Mouse (Mus musculus) retina, postnatal 1 day (tissue): ENCODE measurements at regions not wholly inside any gene's neighbourhood (a gene's known extent, or its start where the extent isn't known, plus 50 kb on each side); places are given as distances from the start of the nearest gene placed in this dataset.
A peak's percentile ranks its signal among the peaks of the same experiment; 100 is the strongest.

Experiments
- DNase-seq: peaks from one replicate; pipeline ENCODE4 v3.0.0-alpha.2; 2012

DNA sequence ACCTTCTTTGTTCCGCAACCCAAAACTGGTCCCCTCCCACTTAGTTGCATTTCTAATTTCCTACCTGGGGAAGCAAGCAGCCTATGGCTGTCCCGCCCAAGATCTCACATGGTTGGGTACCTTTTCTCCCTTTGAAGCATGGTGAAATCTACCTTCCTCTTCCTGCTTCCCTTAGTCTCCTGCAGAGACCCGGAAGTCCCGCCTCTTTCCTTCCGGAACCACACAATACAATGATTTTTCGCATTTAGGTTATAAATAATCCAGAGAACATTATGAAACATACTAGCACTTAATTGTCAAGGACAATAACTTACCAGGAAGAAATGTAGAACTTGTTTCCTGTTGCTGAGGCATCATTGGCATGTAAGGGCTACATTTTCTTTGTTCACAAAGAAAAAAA, 58.8 kb downstream of the 1700009N14Rik start:
- DNase-seq, result no peak

DNA sequence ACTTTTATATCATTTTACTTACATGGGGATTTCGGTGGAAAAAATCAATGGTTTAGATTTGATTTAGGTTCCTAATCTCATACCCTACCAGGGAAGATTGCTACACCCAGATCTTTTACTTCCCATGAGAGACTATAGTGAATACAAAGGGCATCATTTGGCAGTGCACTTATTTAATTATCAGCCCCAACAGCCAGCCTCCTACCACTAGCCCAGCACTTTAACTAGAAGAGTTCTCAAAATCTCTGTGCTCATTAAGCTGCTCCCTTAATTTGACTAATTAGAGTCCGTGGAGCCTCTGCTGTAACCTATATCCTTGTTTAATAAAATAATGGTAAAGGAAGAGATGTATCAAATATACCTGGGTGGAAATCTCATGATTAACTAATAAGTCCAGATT, 77.4 kb downstream of the 1700009N14Rik start:
- no peak for DNase-seq

DNA sequence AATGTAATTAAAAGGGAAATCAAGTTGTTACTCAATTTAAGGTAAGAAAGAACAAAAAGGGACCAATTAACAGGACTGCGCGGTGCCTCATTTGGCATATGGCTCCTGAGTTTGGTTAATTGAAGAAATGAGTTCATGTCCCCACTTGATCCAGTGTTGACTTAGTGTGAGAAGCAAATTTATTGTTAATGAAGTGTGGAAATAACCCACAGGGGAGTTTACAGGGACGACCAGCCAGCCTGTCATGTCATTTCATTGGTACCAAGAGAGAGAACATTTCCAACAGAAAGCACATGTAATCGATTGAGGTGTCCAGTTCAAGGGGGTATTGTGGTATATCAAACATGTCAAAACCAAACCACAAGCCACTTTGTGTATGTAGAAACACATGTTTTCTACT, 78.6 kb downstream of the 1700009N14Rik start:
- DNase-seq, result no peak

DNA sequence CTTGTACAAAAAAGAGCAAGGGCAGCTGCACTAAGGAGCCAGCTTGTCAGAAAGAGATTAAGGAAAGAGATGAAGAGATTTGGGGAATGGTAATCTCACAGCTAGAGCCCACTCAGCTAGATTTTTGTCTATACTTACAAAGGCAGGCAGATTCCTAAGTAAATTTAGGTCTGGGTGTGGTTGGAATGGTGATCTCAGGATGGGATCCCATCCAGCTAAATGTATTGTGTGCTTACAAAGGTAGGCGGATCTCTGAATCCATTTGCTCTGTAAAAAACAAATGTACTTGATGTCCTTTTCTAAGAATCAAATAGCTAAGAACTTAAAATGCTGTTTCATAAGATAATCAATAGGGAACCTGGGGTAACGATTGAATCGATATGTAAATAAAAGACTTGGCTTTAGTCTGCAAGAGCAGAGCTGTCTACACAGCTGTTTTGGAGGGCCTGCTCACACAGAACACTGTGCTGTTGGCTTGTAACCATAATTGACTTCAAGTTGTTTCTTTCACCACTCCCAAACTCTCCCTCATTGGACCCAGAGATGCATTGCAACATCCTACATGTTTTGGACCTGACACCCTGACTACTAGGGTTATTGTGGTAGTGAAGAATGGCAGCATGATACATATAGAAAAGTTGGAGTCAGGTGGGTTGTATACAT, 106.1 kb downstream of the 1700009N14Rik start:
- no peak for DNase-seq

DNA sequence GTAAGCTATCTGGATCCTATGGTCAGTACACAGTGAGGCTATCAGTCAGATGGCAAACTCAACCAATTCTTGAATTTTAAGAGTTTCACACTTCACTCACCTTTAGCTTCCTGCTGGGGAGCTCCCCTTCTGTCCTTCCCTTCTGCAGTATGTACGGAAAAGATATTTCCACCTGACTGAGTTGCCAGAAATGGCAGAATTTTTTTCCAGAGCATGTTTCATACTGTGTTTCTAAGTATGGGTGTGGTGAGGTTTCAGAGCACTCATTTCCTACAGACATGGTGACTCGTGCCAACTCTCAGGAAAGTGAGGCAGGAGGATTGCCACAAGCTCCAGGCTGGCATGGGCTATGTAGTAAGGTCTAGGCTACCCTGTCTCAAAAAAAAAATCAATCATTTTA, 147.3 kb downstream of the 1700009N14Rik start:
- no peak for DNase-seq

DNA sequence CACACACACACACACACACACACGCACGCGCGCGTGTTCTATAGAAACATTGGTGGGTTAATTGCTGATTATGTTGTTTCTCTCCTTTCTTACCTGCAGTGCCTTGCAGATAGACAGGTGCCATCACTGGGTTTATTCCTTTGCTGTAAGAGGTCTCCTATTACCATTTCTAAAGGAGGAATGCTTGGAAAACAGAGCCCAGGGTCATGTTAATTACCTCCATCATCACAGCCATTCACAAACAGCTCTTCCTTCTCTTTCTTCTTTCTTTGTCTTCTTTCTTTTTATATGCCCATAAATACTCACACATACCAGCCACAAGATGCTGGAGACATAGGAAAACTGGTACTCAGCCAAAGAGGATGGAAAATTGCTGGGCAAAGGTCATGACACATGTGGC, 155.0 kb downstream of the 1700009N14Rik start:
- DNase-seq, result no peak

DNA sequence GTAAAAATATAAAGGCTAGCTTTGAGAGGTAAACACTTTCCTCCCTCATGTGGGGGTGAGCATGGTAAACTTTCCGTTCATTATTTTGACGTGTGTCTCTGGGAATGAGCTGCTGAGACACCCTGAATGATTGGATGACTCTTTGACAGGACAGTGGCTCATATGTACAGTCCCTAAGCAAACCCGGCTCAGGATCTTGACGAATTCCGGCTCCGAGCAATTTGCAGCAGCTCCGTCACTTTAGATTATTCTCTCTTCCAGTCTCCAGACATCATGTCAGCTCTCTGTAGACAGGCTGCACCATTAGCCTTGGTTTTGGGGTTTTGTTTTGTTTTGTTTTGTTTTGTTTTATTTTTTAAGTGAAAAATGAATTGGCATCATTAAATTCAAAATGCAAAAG, 194.0 kb downstream of the 1700009N14Rik start:
- DNase-seq, result peak; percentile 62

DNA sequence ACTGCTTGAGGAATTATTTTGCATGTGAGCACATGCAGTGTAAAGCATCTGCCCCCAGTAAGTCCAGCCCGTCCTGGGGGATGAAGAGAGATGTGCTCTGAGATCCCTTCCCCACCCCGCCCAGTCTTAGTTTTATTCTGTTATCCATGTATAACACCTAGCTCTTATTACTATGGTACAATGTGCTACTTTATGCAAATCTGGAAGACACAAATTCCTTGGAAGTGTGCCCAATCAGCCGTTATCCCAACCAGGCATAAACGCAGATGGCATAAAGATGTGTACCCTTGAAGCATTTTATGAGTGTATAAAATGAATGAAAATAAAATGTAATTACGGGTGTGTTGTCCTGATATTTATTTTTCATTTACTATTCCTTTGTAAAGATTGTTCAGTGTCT, 194.8 kb downstream of the 1700009N14Rik start:
- DNase-seq, result no peak

DNA sequence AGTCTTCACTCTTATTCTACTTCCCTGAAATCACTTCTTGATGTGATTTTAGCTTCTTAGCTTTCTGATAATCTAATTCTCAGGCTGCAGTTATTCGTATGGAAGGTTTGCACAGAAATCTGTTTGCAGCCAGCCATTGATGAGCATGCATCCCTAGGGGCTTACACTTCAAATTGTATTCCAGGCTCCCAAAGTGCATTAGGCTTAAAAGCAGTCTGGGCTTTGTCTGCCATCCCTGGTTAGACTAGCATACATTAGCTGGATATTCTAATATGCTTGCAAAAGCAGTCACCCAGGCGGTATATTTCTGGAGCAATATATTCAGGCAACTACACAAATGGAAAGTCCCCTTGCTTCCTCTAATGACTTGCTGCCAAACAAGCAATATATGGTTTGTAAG, 210.4 kb downstream of the 1700009N14Rik start:
- DNase-seq, result no peak

DNA sequence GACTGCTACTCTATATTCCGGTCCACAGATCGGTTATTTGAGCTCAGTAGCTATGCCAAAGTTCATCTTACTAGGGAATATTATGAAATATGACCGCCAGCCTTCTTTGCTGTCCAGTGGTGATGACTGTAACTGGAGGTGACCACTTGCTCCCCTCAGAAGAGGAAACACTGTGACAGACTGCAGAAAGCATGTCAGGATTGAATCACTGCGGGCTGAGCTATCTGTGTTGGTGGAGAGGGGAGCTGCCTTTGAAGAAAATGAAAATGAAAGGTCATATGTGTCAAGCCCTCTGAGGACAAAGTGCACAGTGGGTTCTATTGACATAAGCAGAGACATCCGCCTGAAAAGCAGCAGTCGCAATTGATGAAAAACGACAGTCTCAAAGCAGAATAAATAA, 222.5 kb downstream of the 1700009N14Rik start:
- DNase-seq, result peak; percentile 20

DNA sequence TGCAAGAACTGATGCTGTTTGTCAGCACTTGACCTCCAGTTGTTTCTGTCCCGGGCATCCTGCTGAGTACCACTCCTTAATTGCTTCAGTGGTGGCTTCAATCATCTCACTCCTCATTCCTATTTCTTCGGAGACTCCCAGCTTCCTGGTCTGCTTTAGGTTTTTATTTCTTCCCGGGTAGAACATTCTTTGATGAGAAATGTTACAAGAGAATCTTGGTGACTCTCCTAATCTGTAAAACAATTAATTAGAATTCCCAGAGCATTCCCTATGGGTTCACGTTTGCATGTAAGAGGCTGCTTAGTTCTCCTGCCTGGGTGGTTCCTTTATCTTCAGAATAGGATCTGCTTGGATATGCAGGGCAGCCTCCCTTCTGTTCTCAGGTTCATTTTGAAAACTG, 245.1 kb downstream of the 1700009N14Rik start:
- DNase-seq, result no peak

DNA sequence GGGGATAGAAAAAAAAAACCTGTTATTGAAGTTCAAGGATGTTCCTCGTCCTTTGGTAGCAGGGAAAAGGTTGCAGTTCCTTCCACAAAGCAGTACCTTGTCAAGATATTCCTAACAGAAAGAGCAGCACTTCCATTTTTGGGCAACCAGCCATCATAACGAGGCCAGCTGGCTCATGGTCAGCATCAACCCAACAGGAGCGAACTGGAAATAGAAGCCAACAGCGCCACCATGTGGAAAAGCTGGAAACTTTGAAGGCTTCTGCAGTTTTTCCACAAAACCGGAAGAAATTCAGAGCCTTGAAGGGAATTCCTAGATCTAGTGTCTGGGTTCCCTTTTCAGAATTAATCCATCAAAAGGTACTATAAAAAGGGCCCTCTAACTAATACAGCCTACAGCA, 247.5 kb downstream of the 1700009N14Rik start:
- peak; percentile 69 for DNase-seq

DNA sequence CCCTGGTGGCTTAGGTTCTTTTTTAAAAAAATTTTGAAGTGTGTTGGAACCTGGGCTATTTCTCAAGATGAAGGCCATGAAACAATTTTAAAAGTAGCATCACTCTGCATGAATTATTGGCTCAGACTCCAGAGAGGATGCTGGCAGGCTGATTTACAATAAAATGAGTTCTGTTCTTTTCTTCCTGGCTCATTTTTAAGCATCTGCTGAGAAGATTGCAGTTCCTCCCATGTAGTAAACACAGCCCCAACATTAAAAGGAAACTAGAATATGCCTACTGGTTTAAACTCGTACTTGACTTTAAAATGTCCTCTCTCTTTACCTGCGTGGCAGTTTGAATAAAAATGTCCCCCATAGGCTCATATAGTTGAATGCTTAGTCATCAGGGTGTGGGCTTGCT, 249.3 kb downstream of the 1700009N14Rik start:
- DNase-seq, result no peak

DNA sequence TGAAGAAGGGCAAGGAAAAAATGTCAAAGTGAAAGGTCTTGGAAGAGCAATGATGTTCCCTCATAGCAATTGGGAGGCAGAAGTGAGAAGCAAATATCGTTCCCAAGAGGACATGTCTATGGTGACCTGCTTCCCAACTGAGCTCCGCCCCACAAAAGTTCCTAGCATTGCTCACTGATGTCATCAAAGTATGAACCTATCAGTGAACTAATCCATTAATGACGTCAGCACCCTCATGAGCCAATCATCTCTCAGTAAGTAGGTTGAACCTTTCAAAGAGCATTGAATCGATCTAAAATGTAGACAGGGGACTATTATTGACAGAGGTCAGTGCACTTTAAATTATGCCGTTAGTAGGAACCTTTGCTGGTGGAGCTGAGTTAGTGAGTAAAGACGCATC, 267.4 kb downstream of the 1700009N14Rik start:
- DNase-seq, result no peak

DNA sequence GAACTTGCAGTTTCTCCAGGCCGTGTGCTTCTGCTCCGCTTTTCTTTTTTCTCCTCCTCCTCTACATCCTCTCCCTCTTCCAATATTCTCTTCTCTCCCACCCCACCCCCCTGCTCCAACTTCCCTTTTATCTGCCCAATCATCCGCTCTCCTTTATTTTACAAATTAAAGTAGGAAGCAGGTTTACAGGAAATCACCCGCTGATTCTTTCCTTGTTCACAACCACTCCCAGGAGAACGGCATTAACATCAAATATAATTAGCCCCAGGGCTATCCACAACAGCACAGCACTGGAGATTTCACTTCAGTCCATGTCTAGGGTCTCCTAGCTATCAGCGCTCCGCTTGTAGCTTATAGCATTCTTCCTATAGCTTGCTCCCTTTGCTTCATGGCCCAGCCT, 268.6 kb downstream of the 1700009N14Rik start:
- no peak for DNase-seq

DNA sequence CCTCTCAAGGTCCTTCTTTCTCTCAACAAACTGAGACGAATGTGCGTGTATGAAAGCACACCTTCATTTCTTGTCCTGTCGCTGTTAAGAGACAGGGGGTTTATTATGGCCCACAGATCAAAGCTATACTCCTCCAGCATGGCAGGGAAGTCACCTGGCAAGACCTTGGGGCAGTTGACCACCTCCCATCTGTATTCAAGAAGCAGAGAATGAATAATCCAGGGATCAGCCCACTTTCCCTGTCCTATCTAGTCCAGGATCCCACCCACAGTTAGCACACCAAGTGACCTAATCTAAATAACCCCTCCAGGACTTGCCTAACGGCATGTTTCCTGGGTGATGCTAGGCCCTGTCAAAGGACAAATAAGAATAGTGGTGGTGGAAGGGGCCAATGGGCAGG, 269.9 kb downstream of the 1700009N14Rik start:
- no peak for DNase-seq

DNA sequence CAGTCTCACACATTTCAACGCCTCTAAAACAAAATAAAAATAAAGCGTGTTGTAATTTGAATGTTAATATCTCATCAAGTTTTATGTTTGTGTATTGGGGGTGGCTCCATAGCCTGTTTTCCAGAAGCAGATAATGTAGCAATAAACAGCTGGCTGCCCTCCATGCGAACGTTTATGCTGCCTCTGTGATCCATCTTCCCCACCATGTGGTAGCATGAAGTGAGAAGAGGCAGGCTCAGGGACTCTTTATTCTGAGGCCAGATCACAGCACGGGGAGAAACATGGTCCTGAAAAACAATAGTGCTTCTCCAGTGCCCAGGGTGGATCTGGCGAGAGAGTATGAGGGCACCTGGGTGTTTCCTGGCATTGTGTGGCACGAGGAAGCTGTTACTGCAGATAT, 271.4 kb downstream of the 1700009N14Rik start:
- no peak for DNase-seq

DNA sequence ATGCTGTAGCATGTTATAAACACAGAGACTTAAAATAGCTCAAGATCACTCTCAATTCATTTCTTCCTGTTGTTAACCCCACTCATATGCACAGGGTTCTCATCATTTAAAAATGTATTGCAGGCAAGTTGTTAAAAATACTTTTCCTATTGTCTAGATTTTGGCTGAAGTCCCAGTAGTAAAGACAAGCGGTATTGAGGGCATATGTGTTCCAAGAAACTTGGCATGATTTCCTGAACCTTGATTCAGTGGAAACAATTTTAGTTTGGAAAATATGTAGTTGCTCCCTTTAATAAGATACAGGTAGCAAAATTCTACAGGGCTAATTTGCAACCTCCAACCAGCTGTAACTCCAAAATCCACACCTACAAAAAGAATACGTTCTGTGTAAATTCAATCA, 315.5 kb downstream of the 1700009N14Rik start:
- DNase-seq, result no peak

DNA sequence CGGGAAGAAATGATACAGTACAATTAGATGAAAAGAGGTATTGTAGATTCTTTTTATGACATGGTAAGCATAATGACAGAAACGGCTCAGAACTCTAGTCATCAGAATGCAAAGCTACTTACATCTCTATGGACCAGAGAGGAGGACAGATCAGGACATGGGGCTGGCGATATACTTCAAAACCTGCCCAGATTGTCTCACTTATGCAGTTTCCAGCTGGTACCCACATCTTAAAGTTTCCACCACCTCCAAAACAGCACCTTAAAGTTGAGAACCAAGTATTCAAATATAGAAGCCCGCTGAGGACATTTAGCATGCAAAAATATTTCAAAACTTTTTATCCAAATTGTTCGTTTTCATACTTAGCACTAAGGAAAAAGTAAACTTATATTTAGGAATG, 341.0 kb downstream of the 1700009N14Rik start:
- DNase-seq, result no peak

DNA sequence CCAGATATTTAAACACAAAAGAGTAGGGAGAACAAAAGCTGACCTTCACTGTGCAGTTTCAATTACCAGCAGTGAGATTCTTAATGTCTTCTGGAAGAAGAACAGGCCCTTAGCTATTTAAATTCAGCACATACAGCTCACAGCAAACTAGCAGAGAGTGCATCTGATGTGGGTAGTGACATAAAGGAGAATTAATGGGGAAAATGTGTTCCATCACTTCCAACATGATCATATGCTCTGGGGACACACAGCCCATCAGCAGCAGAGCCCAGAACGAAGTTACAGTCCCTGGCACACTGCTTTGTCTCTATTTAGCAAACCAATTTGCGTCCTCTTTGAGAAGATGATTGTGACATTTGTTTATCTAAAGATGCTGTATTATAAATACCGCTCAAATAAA, 332.9 kb upstream of the Aco1 start:
- peak; percentile 7 for DNase-seq

DNA sequence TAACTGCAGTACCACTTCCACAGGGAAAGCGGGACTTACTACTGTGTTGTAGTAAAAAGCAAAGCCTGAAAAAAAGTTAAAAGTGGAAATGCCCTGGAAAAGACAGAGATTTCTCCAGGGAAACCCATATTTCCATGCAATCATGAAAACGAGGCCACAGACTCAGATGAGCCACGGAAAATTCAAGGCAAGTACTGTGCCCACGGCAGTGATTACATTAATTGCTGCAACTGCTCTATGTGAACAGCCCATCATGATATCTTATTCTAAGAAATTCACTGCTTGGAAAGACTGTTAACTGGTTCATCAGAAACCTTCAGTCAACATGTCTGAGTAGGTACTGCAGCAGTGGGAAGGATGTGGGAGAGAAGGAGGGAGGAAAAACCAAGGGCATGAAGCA, 330.1 kb upstream of the Aco1 start:
- DNase-seq, result no peak

DNA sequence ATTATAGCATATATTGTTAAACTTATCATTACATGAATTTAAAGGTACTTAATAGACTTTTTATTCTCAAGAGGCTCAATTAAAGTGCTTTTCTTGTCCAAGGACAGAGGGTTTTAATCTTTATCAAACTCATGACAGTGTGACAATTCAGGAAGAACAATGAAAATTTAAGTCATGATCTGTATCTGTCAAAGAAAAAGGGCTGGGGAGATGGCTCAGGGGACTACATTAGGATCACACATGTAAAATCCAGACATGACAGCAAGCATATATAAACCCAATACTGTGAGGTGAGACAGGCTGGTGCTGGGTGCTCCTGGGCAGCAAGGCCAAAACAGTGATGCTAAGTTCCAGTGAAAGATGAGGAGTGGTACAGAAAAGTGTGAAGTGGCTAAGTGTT, 327.3 kb upstream of the Aco1 start:
- no peak for DNase-seq

DNA sequence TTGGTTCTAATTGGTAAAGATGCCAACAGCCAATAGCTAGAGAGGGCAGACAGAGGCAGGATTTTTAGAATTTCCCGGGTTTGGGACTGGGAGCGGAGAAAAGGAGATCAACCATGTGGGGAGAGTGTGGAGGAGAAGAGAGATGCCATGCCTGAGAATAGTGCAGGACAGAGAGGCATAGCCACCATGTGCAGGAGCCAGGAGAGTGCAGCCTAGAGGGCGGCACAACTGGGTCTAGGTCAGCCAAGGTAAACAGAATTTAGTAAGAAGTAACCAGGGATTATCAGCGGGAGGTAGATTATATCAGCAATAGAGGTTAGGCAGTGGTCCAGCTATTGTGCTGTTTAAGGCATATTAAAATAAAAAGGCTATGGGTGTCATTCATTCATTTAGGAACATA, 325.2 kb upstream of the Aco1 start:
- DNase-seq, result no peak

DNA sequence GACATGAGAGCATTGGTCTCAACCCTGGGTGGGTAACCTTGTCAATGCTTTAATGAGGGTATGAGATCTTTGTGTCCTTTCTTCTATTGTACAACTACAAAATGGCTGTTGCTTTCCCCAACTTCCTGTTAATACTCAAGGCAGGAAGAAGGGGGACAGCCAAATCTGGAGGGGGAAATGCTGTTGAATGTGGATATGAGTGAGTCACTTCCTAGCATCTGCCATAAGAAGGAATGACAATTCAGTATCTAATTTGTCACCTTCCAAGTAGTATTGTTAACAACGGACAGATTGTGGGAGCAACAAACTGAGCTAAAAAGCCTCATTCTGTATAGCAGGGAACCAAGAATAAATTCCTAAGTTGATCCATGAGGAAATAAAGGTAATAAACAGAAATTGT, 309.2 kb upstream of the Aco1 start:
- DNase-seq, result no peak
